Mouse (Mus musculus): ENCODE measurements around the gene Grin2c.

The Grin2c gene

GRCm38 (mm10) chr11:115202316-115202715 is 64.7 kb downstream of the Grin2c start:
- DNase-seq (ENCODE audit: low spot score in 2 of 2), result peak; percentile 49 to 77

GRCm38 (mm10) chr11:115200520-115200919 is 66.5 kb downstream of the Grin2c start:
- DNase-seq (ENCODE audit: low spot score in 2 of 2), result no peak
